Mouse (Mus musculus) kidney, postnatal 36 days (tissue): ENCODE measurements around the gene Rap1a.
A peak's percentile ranks its signal among the peaks of the same experiment; 100 is the strongest.

Experiments
- DNase-seq, 2 experiments: peaks; one replicate each; pipeline ENCODE4 v3.0.0; 2021 to 2022; ENCODE audit warnings: mixed read lengths in 2 of 2

Gene Rap1a

GRCm38 (mm10) chr3:105803600-105803999 lies 2.5 kb upstream of the Rap1a start:
- DNase-seq = no peak

GRCm38 (mm10) chr3:105800675-105801190 lies 403 bp downstream of the Rap1a start:
- peak; percentile 42 to 75 for DNase-seq

- DNase-seq = peak in 1 of 2 experiments; percentile 45
These were observed 921 bp downstream of the Rap1a start for GRCm38 (mm10) chr3:105800156-105800674.

- DNase-seq = no peak
These were observed 1.8 kb downstream of the Rap1a start for GRCm38 (mm10) chr3:105799375-105799774.

GRCm38 (mm10) chr3:105798770-105799169 lies 2.4 kb downstream of the Rap1a start:
- DNase-seq = no peak

- no peak for DNase-seq
These were observed 3.7 kb downstream of the Rap1a start for GRCm38 (mm10) chr3:105797427-105797826.

GRCm38 (mm10) chr3:105796761-105797160 lies 4.4 kb downstream of the Rap1a start:
- no peak for DNase-seq

- DNase-seq = no peak
These were observed 6.8 kb downstream of the Rap1a start for GRCm38 (mm10) chr3:105794309-105794708.

- DNase-seq = no peak
These were observed 8.8 kb downstream of the Rap1a start for GRCm38 (mm10) chr3:105792309-105792708.

GRCm38 (mm10) chr3:105791129-105791528 lies 10.0 kb downstream of the Rap1a start:
- no peak for DNase-seq

- no peak for DNase-seq
These were observed 10.8 kb downstream of the Rap1a start for GRCm38 (mm10) chr3:105790338-105790737.

- DNase-seq = no peak
These were observed 11.4 kb downstream of the Rap1a start for GRCm38 (mm10) chr3:105789776-105790175.

GRCm38 (mm10) chr3:105787328-105787727 lies 13.8 kb downstream of the Rap1a start:
- DNase-seq = no peak

GRCm38 (mm10) chr3:105785865-105786264 lies 15.3 kb downstream of the Rap1a start:
- DNase-seq = no peak

GRCm38 (mm10) chr3:105783809-105784208 lies 17.3 kb downstream of the Rap1a start:
- no peak for DNase-seq

- no peak for DNase-seq
These were observed 18.7 kb downstream of the Rap1a start for GRCm38 (mm10) chr3:105782406-105782805.

- no peak for DNase-seq
These were observed 23.1 kb downstream of the Rap1a start for GRCm38 (mm10) chr3:105777997-105778396.

- no peak for DNase-seq
These were observed 26.6 kb downstream of the Rap1a start for GRCm38 (mm10) chr3:105774496-105774895.

GRCm38 (mm10) chr3:105771534-105771933 lies 29.6 kb downstream of the Rap1a start:
- DNase-seq = peak in 1 of 2 experiments; percentile 63

GRCm38 (mm10) chr3:105770836-105771235 lies 30.3 kb downstream of the Rap1a start:
- DNase-seq = no peak

- DNase-seq = no peak
These were observed 31.8 kb downstream of the Rap1a start for GRCm38 (mm10) chr3:105769380-105769779.

GRCm38 (mm10) chr3:105768529-105768928 lies 32.6 kb downstream of the Rap1a start:
- no peak for DNase-seq

- no peak for DNase-seq
These were observed 37.8 kb downstream of the Rap1a start for GRCm38 (mm10) chr3:105763132-105763851.

GRCm38 (mm10) chr3:105760063-105760462 lies 41.1 kb downstream of the Rap1a start:
- no peak for DNase-seq
